Mouse (Mus musculus) cerebellum, adult 11-12 months (tissue): ENCODE data around the gene Larp7.
A peak's percentile ranks its signal among the peaks of the same experiment; 100 is the strongest.

Experiments
- DNase-seq: peaks from one replicate; pipeline ENCODE4 v3.0.0; 2022

Larp7 gene

DNA sequence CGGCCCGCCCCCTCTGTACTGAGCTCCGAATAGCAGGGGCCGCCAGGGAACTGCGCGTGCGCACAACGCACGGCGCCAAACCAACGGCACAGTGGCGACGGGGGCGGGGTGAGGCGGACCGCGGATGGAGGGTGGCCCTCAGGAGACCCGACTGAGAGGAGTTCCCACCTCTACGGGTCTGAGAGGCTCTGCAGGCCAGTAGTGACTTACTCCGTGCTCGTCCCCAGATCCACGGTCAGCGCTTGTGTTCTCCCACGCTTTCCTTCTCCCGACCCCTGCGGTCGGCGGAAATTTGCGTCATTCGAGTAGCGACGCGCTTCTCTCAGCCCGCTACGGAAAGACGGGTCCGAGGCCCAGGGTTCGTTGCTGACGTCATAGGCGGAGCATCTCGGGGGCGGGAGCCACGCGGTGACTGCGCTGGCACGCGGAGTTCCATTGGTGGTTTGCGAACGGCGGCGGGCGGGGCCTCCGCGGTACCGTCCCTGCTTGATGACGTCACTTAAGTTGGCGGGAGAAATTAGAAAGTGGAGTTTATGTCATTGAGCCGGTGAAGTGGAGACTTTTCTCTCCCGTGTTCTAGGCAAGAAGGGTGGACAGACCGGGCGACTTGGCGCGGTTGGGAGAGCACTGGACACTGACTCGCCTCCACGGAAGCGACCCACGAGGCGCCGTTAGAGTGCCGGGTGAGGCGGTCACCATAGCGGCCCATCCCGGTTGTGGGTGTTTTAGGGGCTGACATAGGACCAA lies at the start of gene Larp7, which contains the start of gene Zgrf1:
Gene Larp7 (minus strand): TSS at position 377 of the 747 bp plus-strand sequence.
Gene Zgrf1 (plus strand): TSS at position 517 of the 747 bp plus-strand sequence.
- DNase-seq = peak; percentile 99

DNA sequence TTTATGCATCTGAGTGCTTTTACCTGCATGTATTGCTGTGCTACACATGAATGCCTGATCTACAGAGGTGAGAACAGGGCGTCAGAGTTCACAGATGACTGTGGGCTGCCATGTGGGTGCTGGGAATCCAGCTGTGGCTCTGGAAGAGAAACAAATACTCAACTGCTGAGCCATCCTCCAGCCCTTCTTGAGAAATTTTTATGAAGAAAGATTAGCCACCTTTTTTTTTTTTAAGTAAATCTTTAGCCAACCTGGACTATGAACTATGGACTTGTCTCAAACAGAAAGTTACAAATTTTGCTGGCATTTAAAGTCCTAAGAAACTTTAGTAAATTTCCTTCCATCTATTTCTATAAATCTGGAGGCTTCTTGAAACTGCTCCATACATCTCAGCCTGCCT lies 44.0 kb upstream of the Larp7 start:
- no peak for DNase-seq

DNA sequence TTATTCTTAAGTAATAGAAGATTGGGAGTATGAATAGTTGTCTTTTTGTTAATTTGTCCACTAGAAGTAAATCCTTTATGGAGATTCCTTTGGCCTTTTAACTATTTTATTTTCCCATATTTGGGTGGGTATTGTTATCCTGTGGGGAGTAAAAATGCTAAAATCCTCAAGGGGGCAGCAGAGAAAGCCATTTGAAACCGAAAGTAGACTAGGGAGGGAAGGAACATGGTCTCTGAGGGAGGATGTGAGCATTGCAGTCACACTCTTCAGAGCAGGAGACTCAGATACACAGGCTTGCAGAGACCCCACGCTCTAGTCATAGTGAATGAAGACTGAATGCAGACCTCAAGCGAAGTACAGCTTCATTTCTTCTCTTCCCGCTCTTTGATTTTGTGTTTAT lies 19.4 kb upstream of the Larp7 start:
- DNase-seq = no peak

DNA sequence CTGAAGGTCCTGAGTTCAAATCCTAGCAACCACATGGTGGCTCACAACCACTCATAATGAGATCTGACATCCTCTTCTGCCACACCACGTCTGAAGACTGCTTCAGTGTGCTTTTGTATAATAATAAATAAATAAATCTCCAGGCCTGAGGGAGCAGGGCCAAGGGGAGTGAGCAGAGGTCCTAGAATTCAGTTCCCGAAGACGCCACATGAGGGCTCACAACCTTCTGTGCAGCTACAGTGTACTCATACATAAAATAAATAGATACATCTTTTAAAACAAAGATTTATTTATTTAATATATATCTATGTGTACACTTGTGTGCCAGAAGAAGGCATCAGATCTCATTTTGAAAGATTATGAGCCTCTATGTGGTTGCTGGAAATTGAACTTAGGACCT lies 12.0 kb upstream of the Larp7 start:
- no peak for DNase-seq

DNA sequence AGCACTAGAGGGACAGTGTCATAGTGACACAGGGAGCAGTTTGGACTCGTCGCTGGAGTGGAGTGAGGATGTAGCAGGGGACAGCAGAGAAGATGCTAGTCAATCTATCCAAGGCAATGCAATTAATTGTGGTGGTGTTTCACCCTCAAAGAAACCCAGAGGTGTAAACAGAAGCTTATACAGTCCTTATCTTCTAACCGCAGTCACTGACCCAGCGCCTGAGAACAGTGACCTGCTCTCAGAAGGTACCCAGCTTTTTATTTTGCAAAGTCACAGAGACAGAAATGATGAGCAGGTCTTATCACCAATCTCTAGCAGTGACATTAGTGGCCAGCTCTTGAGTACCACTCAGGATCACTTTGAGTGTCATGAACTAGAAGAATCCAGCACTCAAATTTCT lies 9.8 kb upstream of the Larp7 start:
- no peak for DNase-seq

DNA sequence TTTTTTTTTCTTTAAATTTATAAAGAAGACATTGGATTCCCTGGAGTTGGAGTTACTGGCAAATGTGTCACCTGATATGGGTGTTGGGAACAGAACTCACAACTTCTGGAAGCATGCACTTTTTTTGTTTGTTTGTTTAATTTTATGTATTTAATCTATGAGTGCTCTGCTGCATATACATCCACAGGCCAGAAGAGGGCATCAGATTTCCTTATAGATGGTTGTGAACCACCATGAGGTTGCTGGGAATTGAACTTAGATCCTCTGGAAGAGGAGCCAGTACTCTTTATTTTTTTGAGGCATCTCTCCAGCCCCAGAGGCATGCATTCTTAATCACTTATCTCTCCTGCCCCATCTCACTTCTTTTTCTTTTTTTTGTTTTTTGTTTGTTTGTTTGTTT lies 5.1 kb upstream of the Larp7 start:
- DNase-seq = no peak

DNA sequence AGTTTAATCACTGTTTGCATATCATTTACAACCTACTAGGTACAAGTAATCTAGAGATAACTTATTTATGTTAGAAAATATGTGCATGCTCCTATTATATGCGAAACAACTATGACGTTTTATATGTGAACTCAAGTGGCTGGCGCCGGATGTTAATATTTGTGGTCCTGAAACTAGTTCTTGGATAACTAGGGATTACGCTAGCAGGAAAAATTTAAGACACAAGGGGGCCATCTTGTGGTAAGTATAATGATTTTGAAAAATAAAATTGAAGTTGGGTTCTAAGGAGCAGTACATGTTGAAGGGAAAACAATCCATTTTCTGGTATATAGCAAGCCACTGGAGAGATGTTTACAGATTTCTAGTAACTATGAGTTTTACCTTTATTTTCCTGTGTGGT lies 1.6 kb upstream of the Larp7 start:
- no peak for DNase-seq

DNA sequence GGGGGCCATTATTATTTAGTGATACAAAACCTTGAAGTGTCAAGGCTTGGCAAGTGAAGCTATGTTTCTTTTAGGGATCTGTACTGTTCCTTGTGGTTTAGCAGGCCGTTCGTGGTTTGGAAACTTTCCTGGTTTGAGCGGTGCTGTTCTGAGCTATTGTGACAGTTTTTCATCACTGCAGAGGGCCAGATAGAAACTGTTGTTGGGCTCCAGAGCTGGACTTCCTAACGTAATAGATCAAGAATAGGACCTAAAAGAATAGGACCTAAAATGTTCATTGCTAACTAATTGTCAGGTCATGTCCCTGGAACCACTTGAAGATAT lies 533 bp upstream of the Larp7 start:
- DNase-seq = no peak

DNA sequence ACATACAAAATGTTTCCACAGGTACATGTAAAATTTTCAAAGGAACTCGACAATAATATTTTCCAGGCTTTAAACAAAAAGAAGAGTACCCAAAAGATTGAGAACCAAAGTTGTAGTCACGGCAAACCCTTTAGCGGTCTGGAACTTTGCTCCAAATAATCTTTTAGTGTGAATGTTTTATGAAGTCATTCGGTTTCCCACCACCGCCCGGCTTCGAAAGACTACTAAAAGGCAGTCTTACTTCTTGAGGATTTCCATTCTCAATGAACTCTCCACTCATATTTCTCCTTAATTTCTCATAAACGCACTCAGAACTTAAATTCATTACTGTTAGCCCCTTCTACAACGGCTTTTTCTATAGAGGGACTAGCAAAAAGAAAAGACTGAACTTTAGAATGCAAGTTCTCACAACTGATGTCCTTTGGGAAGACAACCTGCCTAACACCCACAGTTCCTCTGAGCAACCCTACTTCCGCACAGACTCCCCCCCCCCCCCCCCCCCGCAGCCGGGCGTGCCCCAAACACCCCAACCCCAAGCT lies 646 bp downstream of the Larp7 start:
- peak; percentile 7 for DNase-seq

DNA sequence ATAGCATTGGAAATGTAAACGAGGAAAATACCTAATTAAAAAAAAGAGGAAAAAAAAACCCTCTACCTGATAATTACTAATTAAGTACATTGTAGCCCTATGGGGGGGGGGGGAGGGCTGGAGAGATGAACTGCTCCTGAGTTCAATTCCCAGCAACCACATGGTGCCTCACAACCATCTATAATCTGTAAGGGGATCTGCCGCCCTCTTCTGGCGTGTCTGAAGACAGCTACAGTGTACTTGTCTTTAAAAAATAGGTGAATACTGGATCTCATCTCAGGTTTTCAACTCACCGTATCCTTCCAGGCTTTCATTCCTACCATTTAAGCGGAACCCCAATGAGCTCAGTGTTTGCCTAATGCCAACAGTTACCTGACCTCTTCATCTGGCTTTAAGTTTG lies 5.3 kb downstream of the Larp7 start:
- no peak for DNase-seq

DNA sequence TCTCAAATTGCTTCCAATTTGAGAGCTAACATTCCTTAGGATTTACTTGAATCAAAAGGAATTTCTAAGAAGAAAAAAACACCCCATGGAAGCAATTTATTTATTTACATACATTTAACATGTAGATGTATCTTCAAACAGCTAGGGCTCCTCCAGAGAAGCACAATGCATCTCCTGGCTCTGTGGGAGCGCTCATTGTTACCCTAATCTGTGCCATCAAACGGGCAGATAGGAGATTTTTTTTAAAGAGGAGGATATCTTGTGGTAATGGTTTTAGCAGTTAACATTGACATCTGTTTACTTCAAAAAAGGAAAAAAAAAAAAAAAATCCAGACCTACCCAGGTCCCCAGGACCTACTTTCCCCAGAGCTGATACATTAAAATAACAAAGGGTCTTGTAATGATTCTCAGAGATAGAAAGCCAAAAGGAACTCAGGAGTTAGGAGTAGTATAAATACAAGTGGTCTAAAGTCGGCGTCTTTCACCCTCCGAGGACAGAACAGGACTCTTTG lies 8.5 kb downstream of the Larp7 start:
- DNase-seq = no peak

DNA sequence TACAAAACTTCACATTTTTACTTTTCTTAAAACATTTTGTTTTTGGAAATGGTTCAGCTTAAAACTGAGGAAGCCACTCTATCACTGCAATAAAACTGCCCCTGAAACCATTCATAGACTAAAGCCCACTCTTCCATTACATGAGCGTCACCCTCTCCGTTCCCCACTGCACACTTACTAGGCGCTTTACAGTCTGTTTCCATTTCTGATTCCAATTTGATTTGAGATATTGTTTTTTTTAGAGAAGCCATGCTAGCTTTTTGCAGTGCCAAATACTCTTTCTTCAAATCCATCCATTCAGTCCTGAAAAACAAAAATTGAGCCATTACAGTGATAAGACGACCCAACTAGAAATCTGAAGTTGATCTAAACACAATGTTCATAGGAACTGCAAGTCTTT lies 9.2 kb downstream of the Larp7 start:
- no peak for DNase-seq

DNA sequence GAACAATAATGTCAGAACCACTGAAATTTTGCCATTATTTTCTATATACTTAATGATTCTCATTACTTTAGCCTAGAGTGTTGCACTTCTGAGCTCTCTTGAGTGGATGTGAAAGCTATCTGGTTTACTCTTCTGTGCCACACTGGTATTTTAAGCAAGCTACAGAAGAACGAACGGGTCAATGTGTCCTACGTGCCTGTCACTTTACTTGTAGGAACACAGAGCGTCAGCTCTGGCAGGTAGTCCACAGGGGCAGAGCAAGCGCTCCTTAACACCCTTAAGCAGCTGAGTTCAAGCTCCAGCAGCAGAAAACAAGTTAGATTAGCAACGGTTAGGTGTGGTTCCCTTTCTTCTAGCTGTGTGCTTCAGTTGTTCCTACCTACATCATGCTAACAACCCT lies 14.0 kb downstream of the Larp7 start:
- DNase-seq = no peak

DNA sequence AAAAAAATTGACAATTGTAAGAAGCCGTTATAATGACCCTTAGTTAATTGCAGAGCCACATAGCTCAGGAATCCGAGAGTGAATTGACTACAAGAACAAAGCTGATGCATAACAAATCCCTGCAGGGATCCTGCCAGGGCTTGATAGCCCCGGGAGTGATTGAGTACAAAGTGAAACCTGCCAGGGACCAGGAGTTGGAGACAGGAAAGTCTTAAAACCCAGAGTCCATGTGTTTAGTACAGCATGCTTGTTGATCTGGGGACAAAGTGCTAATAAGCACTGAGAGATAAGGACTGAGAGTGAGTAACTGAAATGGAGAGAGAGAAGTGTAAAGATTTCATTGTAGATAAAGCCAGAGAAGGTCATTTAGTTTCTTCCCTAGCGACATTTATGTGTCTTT lies 22.9 kb downstream of the Larp7 start:
- no peak for DNase-seq

DNA sequence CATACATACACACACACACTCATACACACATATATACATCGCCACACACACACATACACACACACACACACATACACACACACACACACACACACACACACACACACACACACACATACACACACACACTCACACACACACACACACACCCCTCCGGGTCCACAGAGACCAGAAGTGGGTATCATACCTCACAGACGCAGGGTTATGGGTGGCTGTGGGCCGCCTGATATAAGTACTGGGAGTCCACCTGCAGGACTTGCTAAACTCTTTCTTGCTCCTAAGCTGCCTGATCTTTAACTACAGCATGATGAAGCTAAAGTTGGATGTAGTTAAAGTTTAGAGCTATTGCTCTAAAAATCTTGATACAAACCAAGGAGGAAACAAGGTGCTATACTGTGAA lies 23.3 kb downstream of the Larp7 start:
- DNase-seq = no peak

DNA sequence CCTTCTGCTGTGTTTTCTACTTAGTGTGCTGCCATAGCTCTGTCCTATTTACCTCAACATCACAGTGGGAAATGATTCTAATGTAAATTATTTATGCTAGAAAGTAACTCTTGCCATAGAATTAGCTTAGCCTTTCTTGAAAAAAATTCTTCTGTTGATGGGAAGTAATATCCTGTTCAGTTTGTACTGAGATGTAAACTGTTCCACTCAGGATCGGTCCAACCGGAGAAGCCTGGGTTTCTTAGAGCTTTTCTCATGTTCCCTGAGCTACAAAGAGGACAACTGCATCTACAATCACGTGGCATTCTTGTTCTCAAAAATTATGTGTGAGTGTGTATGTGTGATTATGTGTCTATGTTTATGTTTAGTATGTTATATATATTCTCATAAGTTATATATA lies 23.9 kb downstream of the Larp7 start:
- no peak for DNase-seq

DNA sequence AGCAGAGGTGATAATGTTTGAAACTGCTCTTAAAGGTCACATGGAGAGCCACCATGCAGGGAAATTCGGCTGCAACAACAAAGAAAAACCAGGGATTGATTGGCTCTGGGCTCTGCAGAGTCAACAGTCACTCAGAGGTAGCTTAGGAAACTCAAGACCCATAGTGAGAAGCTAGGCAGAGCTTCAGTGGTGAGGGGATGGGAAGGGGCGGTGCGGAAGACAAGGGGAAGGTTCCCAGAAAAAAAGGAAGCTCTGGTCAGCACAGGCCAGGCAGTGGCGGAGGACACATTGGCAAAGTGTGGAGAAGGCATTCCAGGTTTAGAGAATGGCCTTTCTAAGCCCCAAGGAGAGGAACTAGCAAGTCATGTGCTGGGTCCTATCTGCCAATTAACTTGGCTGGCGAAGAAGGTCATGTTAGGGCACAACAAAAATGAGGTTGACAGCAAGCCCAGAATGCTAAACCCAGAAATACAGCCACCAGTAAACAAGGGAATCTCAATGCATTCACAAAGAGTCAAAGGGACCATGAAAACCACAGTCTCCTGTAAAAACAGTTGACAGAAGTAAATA lies 25.6 kb downstream of the Larp7 start:
- peak; percentile 22 for DNase-seq

DNA sequence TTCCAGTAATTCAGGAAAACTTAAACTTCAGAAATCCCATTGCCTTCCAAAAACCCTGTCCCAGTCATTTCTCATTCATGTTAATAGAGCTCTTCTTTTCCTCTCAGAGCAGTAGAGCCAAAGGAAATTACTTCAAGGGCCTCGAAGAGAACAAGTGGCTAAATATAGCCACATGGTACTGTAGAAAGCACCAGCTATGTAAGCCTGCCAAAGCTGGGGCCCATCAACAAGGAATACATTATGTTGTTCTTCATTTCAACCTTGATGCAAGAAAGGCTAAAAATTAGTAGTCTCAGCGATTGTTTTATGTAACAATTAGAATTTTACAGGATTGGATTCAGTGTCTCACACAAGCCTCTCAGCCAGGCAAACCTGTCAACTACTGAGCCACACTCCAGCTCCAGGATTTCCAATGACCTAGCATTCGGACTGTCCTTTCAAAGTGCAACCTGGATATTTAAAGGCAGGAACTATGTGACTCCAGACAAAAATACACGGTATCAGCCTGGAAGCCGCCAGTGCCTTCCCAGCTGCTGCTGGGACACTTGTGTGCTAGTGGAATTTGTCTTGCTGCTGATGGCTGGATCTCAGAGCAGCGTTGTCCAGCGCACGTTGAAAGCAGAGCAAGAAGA lies 27.8 kb downstream of the Larp7 start:
- DNase-seq = no peak

DNA sequence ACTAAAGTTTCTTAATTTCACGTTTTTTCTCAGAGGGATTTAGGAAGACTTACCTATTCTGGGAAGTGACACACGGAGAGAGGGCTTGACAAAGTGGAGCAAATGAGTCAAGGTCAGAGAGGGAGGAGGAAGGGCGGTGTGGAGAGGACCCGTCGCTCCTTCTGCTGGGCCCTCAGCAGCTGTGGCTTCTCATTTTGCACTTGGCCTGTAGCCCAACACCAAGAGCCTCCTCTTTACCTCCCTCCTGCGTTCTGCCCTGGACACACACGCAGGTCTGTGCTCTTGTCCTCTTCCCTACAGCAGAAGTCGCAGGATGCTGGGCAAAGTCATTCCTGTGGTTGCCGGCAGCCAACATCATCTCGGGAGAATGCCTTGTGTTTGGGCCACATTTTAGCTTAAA lies 32.0 kb downstream of the Larp7 start:
- DNase-seq = no peak

DNA sequence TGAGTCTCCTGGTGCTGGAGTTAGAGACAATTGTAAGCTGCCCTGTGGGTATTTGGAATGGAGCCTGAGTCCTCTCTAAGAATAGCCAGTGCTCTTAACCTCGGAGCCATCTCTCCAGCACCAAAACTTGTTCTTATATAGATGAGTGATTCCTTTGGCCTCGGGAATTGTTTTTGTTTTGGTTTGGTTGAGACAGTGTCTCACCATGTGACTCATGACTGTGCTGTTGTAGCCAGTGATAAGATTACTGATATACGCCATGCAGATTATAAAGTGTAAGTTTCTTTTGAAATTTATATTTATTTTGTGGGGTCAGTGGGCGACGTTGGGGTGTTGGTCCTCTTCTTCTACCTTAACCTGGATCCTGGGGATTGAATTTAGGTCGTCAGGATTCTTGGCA lies 32.8 kb downstream of the Larp7 start:
- no peak for DNase-seq

DNA sequence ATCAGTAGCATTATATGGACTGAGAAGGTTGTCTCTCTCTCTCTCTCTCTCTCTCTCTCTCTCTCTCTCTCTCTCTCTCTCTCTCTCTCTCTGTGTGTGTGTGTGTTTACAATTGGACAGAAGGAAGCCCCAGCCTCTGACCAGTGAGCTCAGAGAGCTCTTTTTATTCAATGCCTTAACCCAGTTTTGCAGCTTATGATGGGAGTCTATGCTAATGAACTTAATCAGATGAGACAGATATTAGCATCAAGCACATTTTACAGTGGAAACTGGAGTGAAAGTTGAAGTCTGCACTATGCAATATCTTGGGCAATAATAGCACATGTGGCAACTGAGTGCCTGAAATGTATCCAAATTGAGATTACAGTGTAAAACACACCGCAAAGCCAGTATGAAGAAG lies 37.9 kb downstream of the Larp7 start:
- no peak for DNase-seq

DNA sequence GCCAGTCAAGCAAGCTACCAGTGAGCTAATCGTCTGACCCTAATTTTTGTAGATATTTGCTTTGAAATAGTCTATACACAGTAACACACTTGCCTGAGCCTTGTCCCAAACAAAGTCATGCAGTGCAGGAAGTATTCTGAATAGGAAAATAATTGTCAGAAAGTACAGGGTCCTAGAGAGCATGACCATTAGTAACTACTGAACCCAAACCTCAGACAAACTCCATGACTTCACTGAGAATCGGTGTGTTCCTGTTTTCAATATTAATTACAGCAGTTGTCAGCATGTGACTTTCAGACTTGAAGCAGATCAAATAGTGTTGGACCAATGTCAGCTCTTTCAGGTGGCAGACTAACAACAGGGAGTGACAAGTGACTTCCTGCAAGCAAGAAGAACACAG lies 39.5 kb downstream of the Larp7 start:
- no peak for DNase-seq

DNA sequence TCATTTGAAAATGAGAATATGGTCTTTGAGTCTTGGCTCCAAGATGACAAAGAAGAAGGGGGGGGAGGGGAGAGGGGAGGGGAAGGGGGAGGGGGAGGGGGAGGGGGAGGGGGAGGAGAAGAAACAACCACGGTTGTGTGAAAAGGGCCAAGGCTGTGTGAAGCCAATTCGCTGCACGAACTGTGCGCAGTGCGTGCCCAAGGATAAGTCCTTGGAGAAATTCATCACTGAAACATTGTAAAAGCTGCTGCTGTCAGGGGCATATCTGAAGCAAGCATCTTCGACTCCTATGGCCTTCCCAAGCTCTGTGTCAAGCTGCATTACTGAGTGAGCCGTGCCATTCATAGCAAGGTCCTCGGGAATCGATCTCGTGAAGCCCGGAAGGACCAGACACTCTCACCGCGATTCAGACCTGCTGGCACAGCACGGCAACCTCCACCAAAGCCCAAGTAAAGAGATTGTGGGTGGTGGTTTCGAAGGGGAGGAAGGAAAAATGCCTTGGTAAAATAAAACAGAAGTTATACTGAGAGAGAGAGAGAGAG lies 40.3 kb downstream of the Larp7 start:
- no peak for DNase-seq
